Mouse (Mus musculus): Measurements from ENCODE around the gene Vcp. TPM values are rescaled to one million over a fixed set of nuclear protein-coding genes. Genes with fewer than 3 reads are reported as not detected.
A peak's percentile ranks its signal among the peaks of the same experiment; 100 is the strongest.

The Vcp gene
- total RNA-seq, 2 experiments from 2014 or later, result 219 to 236 TPM

- no peak for DNase-seq
Observed at GRCm38 (mm10) chr4:42945043-42945442, 55.3 kb downstream of the Vcp start.

GRCm38 (mm10) chr4:42944185-42944584 is 56.1 kb downstream of the Vcp start:
- no peak for DNase-seq

- no peak for DNase-seq
Observed at GRCm38 (mm10) chr4:42943341-42943740, 57.0 kb downstream of the Vcp start.

- DNase-seq, result no peak
Observed at GRCm38 (mm10) chr4:42941396-42941795, 58.9 kb downstream of the Vcp start.

- peak; percentile 46 for DNase-seq
Observed at GRCm38 (mm10) chr4:42933630-42934029, 66.7 kb downstream of the Vcp start.

- no peak for DNase-seq
Observed at GRCm38 (mm10) chr4:42932229-42932969, 67.9 kb downstream of the Vcp start.

Other genes starting within 250 kb of the Vcp start
- not detected for gene Ccl19, start 243.9 kb downstream of the Vcp start, total RNA-seq (2021)
- 10 to 100 TPM in 1 of 2 experiments, 1 to 10 TPM in 1; 8.8 to 19.3 TPM for gene Ccl21a, start 226.5 kb downstream of the Vcp start, total RNA-seq (2021)
- gene Fam205a1, start 146.6 kb downstream of the Vcp start, total RNA-seq (2021), result not detected
- gene Gm12394, start 143.7 kb downstream of the Vcp start, total RNA-seq (2021), result not detected
- 1 to 10 TPM in 1 of 2 experiments, under 1 TPM in 1; 0.90 to 1.2 TPM for gene Fam205c, start 126.3 kb downstream of the Vcp start, total RNA-seq (2021)
- gene Phf24, start 83.8 kb downstream of the Vcp start, total RNA-seq (2021), result 1 to 10 TPM in 1 of 2 experiments, under 1 TPM in 1; 0.64 to 1.5 TPM
- 100 to 1,000 TPM; 143 to 183 TPM for gene Dnajb5, start 50.7 kb downstream of the Vcp start, total RNA-seq (2021)
- gene 1700022I11Rik, start 30.9 kb downstream of the Vcp start, total RNA-seq (2021), result not detected
- 1 to 10 TPM; 1.0 to 2.4 TPM for gene Fancg, start 10.0 kb upstream of the Vcp start, total RNA-seq (2021)
- 1 to 10 TPM; 6.7 to 7.5 TPM for gene Pigo, start 25.3 kb upstream of the Vcp start, total RNA-seq (2021)
- 10 to 100 TPM; 88.2 to 98.5 TPM for gene Stoml2, start 31.2 kb upstream of the Vcp start, total RNA-seq (2021)
- gene Fam214b, start 45.7 kb upstream of the Vcp start, total RNA-seq (2021), result 10 to 100 TPM; 18.7 to 33.5 TPM
- 1 to 10 TPM; 2.9 to 3.0 TPM for gene Unc13b, start 58.4 kb upstream of the Vcp start, total RNA-seq (2021)